In genomic region chr12:65065241-65065640, GRCm38 (mm10) we compare ENCODE assay signal across 15 mouse cellular contexts. TPM values are rescaled to one million over a fixed set of nuclear protein-coding genes. Genes with fewer than 3 reads are reported as not detected.
DNase-seq lines count a peak whose midpoint lies in the region; ATAC-seq lines count a peak whose summit lies in the region.
"Had no signal": no experiment of that assay in that cellular context is flagged by ENCODE, and none has a peak within 500 bp of the region (broad histone marks: within the 10 kb centered on the region; RNA-seq: fewer than 3 reads in every experiment).

No protein-coding gene starts in this region.

- H3K36me3 ChIP-seq in limb, embryonic 10.5 days = peaks cover 95% of the 10 kb centered on the region

- H3K4me1 ChIP-seq in limb, embryonic 10.5 days = no peaks in the 10 kb centered on the region
- H3K4me1 ChIP-seq: embryonic facial prominence, embryonic 12.5 days; kidney, embryonic 15.5 days; midbrain, embryonic 12.5 days had no signal

- H3K27ac ChIP-seq in limb, embryonic 10.5 days = no peak overlapping the region
- H3K27ac ChIP-seq: embryonic facial prominence, embryonic 12.5 days; heart, embryonic 15.5 days; kidney, embryonic 15.5 days; layer of hippocampus, adult 2 months; midbrain, embryonic 12.5 days had no signal

- no peak overlapping the region for H3K4me3 ChIP-seq in limb, embryonic 10.5 days
- H3K4me3 ChIP-seq: embryonic facial prominence, embryonic 12.5 days; heart, embryonic 15.5 days; kidney, embryonic 15.5 days; layer of hippocampus, adult 2 months; midbrain, embryonic 12.5 days had no signal

- H3K9me3 ChIP-seq in limb, embryonic 10.5 days (replicated peaks) = no peaks in the 10 kb centered on the region
- H3K9me3 ChIP-seq: embryonic facial prominence, embryonic 12.5 days; heart, embryonic 15.5 days; kidney, embryonic 15.5 days; midbrain, embryonic 12.5 days had no signal

- 69% methylated on average over 2 of the region's 2 CpGs for WGBS in limb, embryonic 10.5 days

- peak; percentile 53 for DNase-seq in 3T3-L1 (ENCODE audit: low read depth, low spot score)
- peak; percentile 38 to 43 for DNase-seq in B cell, adult 2 months
- DNase-seq in naive thymus-derived CD4-positive, alpha-beta T cell, adult 2 months (ENCODE audit: low read depth) = peak; percentile 79
- DNase-seq in adrenal gland, postnatal 25 days = no peak
- DNase-seq in cerebellum, postnatal 36 days = no peak
- DNase-seq in limb, embryonic 10.5 days (ENCODE audit: low spot score) = no peak
- DNase-seq: cerebellum, adult 9-11 months; spleen, adult 18-20 months had no signal

- ATAC-seq in activated CD4-positive, CD25-positive, alpha-beta regulatory T cell, adult 4 months = peak; percentile 98
- ATAC-seq: hindbrain, embryonic 16.5 days had no signal

- no peaks in the 10 kb centered on the region for H3K27me3 ChIP-seq in limb, embryonic 10.5 days (ENCODE audit: low read depth, poor library complexity, severe bottlenecking)
- H3K27me3 ChIP-seq: embryonic facial prominence, embryonic 12.5 days; heart, embryonic 15.5 days; kidney, embryonic 15.5 days; midbrain, embryonic 12.5 days had no signal

RNA-seq across cellular contexts. Expression of gene Fkbp3, which starts 8.6 kb away (rescaled TPM):
- polyA plus RNA-seq in activated CD4-positive, CD25-positive, alpha-beta regulatory T cell, adult 4 months (2017; shearing (Covaris generic)) = 100 to 1,000 TPM; 259 to 332 TPM
- total RNA-seq in adrenal gland, postnatal 25 days (2021) = 113 and 117 TPM in 2 replicates
- polyA plus RNA-seq in limb, embryonic 10.5 days (2016; fragmentation: Nextera tagmentation; extraction: Ambion mirVana) = 645 and 699 TPM in 2 replicates

RNA-seq across cellular contexts. Expression of gene Fancm, which starts 10.2 kb away (rescaled TPM):
- 1 to 10 TPM; 3.5 to 7.4 TPM for polyA plus RNA-seq in activated CD4-positive, CD25-positive, alpha-beta regulatory T cell, adult 4 months (2017; shearing (Covaris generic))
- 14.5 and 17.6 TPM in 2 replicates for total RNA-seq in adrenal gland, postnatal 25 days (2021)
- 16.9 and 17.8 TPM in 2 replicates for polyA plus RNA-seq in limb, embryonic 10.5 days (2016; fragmentation: Nextera tagmentation; extraction: Ambion mirVana)

RNA-seq across cellular contexts. Expression of gene Prpf39, which starts 29.1 kb away (rescaled TPM):
- polyA plus RNA-seq in activated CD4-positive, CD25-positive, alpha-beta regulatory T cell, adult 4 months (2017; shearing (Covaris generic)) = 10 to 100 TPM; 77.3 to 77.5 TPM
- total RNA-seq in adrenal gland, postnatal 25 days (2021) = 48.9 and 49.2 TPM in 2 replicates
- polyA plus RNA-seq in limb, embryonic 10.5 days (2016; fragmentation: Nextera tagmentation; extraction: Ambion mirVana) = 55.4 and 69.3 TPM in 2 replicates

Comparison
In these comparisons a context has a peak if more than half of its experiments do, and no peak if none do; other contexts are left out.
1. DNase-seq: peak in 3T3-L1 (single experiment), B cell, adult 2 months (2 of 2) and naive thymus-derived CD4-positive, alpha-beta T cell, adult 2 months (single experiment); none in adrenal gland, postnatal 25 days (single experiment), cerebellum, postnatal 36 days (0 of 2) and limb, embryonic 10.5 days (single experiment).